Mouse (Mus musculus) mesoderm, embryonic 11.5 days (tissue): ENCODE measurements at regions not wholly inside any gene's neighbourhood (a gene's known extent, or its start where the extent isn't known, plus 50 kb on each side); places are given as distances from the start of the nearest gene placed in this dataset.

Experiments used
- DNase-seq: peaks from one replicate; pipeline ENCODE4 v3.0.0-alpha.2; 2012; ENCODE audit warnings: low read depth, low spot score

DNA sequence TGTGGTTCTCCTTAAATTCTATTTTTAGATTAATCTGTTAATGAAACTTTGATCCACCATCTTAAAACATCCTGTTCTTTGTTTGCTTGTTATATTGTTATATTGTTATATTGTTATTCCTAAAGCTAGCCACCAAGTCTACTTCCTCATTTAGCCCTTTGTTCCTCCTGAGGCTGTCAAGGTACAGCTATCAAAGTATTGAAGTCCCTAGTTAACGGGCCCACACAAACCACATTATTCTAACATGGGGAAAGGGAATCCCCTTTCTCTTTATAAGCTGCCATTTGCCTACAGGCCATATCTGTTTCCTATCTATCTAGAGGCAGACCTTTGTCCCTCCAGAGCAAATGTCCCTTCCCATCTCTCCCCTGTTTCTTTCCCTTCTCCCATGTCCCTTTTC lies 317.0 kb downstream of the Prr30 start:
- DNase-seq: no peak

DNA sequence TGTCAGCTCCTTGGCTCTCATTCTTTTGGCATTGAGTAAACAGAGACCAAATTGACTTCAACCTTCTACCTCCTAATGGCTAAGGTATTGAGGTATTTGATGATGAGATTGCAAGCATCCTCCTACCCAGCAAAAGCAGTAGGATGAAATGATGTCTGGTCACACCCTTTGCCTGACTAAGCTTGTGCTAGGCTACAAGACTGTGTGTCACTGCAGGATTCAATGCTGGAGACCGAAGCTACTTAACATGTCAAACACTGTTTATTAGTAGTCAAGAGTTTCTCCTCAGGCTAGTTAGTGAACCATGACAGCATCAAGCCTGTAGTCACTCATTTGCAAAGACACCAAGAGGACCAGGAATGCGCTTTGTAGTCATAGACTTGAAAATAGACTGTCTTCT lies 320.0 kb downstream of the Prr30 start:
- no peak for DNase-seq

DNA sequence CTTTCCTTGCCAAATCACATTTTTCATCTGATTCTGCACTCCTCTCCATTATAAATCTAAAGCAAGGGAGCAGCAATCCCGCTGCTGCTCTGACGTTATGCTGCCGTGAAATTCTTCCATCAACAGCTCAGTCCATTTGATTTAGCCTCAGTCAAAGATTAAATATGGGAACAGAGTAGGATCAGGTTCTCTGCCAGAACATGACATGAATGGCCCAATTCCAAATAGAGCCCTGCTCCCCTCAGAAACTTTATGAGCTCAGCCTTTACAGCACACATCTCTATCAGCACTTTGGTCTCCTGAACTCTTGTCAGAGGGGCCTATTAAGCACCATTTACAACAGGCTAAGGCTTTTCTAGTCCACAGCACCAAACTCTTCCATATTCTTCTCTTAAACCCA lies 332.3 kb downstream of the Prr30 start:
- no peak for DNase-seq

DNA sequence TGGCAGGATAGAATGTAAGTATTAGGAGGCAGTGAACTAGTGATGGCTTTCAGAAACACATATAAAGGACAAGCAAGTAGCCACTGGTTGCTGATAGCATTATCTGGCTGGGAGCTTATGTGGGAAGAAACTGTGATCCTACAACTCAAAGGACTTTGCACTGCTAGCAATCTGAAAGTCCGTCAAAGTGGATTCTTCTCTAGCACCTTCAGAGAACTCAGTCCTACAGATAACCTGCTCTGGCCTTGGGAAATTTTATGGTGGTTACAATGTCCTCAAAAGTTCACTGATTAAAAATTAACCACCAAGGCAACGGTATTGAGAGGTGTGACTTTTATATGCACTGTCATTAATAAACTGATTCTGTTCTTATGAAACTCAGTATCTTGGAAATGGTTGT lies 335.3 kb downstream of the Prr30 start:
- no peak for DNase-seq

DNA sequence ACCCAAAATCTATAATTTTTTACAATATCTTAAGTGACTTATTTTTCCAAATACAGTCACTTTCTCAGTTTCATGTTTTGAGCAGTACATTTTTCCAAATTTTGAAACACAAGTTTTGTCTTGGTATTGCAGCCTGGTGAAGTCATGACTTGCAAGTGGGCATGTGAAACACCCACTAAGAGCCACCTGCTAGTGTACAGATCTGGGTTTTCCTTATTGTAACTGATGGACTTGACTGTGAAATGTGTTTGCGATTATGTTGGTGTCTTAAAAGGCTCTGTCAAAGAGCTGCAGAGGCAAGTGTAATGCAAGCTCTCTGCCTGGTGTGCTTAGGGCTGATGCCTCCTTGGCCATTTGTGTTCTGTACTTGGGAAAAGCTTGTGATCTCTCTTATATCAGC lies 336.0 kb downstream of the Prr30 start:
- no peak for DNase-seq

DNA sequence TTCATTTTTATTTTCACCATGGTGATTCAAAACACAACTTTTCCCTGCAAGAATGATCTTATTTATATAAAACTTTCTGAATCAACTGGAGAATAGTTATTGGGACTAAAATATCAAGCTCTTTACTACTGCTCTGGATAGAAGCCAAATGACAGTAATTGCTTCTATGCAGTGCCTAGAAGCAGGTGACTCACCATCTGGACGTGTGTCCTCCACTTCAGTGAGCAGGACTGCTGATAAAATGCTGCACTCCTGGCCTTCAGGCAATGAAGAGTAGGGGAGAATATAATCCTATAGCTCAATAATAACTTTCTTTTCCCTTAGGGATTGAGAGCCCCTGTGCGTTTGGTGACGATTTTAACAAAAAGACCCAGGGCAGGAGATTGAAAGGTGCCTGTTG lies 357.3 kb downstream of the Prr30 start:
- DNase-seq: no peak
